Mouse (Mus musculus) heart, embryonic 10.5 days (tissue): ENCODE results near the gene Nxf2. TPM values are rescaled to one million over a fixed set of nuclear protein-coding genes. Genes with fewer than 3 reads are reported as not detected.

Experiments used
- DNase-seq: peaks from one replicate; pipeline ENCODE4 v3.0.0-alpha.2; 2017; ENCODE audit warnings: low spot score
- H3K27ac ChIP-seq: fragments of 300-500 bp; sonication (generic); 2 replicates; pipeline ENCODE4 v1.5.1; 2016; ENCODE audit warnings: mild to moderate bottlenecking
- H3K27me3 ChIP-seq: fragments of 300-500 bp; sonication (generic); 2 replicates; pipeline ENCODE4 v1.6.1; 2016; ENCODE audit warnings: mild to moderate bottlenecking; ENCODE audit not compliant: poor library complexity, insufficient read depth, severe bottlenecking
- H3K36me3 ChIP-seq: fragments of 300-500 bp; sonication (generic); 2 replicates; pipeline ENCODE4 v1.6.1; 2016; ENCODE audit warnings: mild to moderate bottlenecking, moderate library complexity
- H3K4me1 ChIP-seq: fragments of 300-500 bp; sonication (generic); 2 replicates; pipeline ENCODE4 v1.6.1; 2016; ENCODE audit warnings: mild to moderate bottlenecking
- H3K4me3 ChIP-seq: fragments of 300-500 bp; sonication (generic); 2 replicates; pipeline ENCODE4 v1.5.1; 2016; ENCODE audit warnings: mild to moderate bottlenecking, moderate library complexity
- H3K9me3 ChIP-seq: fragments of 300-500 bp; sonication (generic); 2 replicates; pipeline ENCODE4 v1.6.1; 2016; ENCODE audit warnings: mild to moderate bottlenecking, moderate library complexity
- WGBS: fragments of 180-500 bp; shearing (Covaris S2); methylation state at CpG from one replicate; pipeline ENCODE4 v1.1.7; 2016; 5-methylcytosine and 5-hydroxymethylcytosine counted together
- polyA plus RNA-seq: library from polyadenylated mRNA; unstranded; fragments of >200 nt; fragmentation: Nextera tagmentation; extraction: Ambion mirVana; gene quantifications from 2 replicates; pipeline ENCODE4 v1.2.1, GENCODE M21; 2016

Gene Nxf2
- 0.44 and 0.59 TPM in 2 replicates for polyA plus RNA-seq

- peak within 1 kb of the TSS; percentile 64 for H3K27ac ChIP-seq
- no peak for DNase-seq
- H3K36me3 ChIP-seq, result no peaks in the 10 kb centered on the region
- no peaks in the 10 kb centered on the region for H3K4me1 ChIP-seq
- H3K9me3 ChIP-seq, result no peaks in the 10 kb centered on the region
- peak within 1 kb of the TSS; percentile 54 for H3K4me3 ChIP-seq
- 88% methylated on average over 19 of the region's 19 CpGs for WGBS
- H3K27me3 ChIP-seq, result no peaks in the 10 kb centered on the region
These were observed at the start of gene Nxf2 for GRCm38 (mm10) chrX:134964546-134964945. TSS of gene Nxf2 (minus strand) at chrX:134964754.

GRCm38 (mm10) chrX:135011381-135011780 lies 46.8 kb upstream of the Nxf2 start:
- Histone ChIP-seq H3K27me3 (peaks cover 4% of the 10 kb centered on the region; the same call in 1 of the 2 replicates), H3K36me3 (no peaks in the 10 kb centered on the region), H3K4me3 (no peak overlapping the region), H3K4me1 (no peaks in the 10 kb centered on the region), H3K27ac (no peak overlapping the region), H3K9me3 (no peaks in the 10 kb centered on the region)
- 50% methylated on average over 3 of the region's 3 CpGs for WGBS
- DNase-seq, result no peak

DNA sequence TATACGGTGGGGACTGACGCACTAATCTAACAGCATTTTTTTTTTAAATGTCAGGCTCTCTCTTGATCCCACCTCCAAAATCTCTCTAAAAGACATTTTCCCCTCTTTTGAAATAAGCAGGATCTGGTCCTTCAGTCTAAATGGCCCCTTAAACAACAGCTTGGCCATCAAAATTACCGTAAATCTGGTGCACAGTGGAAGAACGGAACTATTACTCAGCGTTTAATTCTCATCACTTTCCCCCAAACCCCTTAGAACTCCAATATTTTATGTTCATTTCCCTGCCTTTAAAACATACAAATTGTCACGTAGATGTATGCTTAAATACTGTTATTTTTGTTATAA lies 44.9 kb upstream of the Nxf2 start:
- H3K4me1 ChIP-seq, result no peaks in the 10 kb centered on the region
- H3K36me3 ChIP-seq, result no peaks in the 10 kb centered on the region
- 36% methylated on average over 6 of the region's 6 CpGs for WGBS
- no peaks in the 10 kb centered on the region for H3K9me3 ChIP-seq
- no peak for DNase-seq
- H3K4me3 ChIP-seq, result peak overlapping the region; percentile 72
- H3K27ac ChIP-seq, result peak overlapping the region; percentile 95
- H3K27me3 ChIP-seq, result peaks cover 4% of the 10 kb centered on the region; the same call in 1 of the 2 replicates

DNA sequence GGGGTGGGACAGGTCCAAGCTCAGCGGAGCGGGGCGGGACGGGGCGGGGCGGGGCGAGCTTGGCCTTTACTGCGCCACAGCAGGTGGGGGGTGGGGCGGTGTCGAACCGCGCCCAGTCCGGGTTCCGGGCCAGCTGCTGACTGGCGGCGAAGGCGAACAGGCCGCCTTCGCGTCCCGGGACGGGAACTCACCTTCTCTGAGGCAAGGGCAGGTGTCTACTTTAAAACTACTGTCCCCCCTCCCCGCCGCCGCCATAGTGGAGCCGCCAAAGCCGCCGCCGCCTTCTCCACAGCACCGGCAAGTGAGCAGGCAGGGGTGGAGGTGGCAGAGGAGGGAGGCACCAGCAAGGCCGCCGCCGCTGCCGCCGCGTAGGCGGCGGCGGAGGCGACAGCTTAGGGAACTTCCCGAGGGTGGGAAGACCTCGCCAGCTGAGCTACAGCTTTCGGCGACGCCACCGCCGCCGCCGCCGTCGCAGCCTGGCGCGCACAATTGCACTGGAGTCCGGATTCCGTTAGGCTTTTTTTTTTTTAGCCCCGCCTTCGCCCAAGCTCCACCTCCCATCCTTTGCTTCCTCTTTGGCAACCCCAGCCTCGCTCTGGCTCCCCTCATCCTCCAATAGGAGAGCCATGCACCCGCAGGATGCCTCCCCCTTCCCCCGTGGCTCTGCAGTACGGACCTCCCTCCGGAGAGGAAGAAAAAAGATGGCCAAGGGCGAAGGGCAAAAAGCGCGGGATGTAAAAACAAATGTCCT lies 44.3 kb upstream of the Nxf2 start, which contains the start of gene Zmat1:
Gene Zmat1, minus strand, starts transcription at position 490 of the 751 bp plus-strand sequence.
- H3K36me3 ChIP-seq, result no peaks in the 10 kb centered on the region
- WGBS, result 17% methylated on average over 55 of the region's 65 CpGs
- H3K9me3 ChIP-seq, result no peaks in the 10 kb centered on the region
- H3K4me1 ChIP-seq, result no peaks in the 10 kb centered on the region
- peak; percentile 95 for DNase-seq
- H3K27ac ChIP-seq, result peak within 1 kb of the TSS; percentile 95
- peaks cover 4% of the 10 kb centered on the region; the same call in 1 of the 2 replicates for H3K27me3 ChIP-seq
- peak within 1 kb of the TSS; percentile 72 for H3K4me3 ChIP-seq

- H3K27ac ChIP-seq, result peak overlapping the region; percentile 95
- peaks cover 4% of the 10 kb centered on the region; the same call in 1 of the 2 replicates for H3K27me3 ChIP-seq
- no peaks in the 10 kb centered on the region for H3K36me3 ChIP-seq
- 32% methylated on average over 5 of the region's 5 CpGs for WGBS
- no peak for DNase-seq
- H3K4me3 ChIP-seq, result peak overlapping the region; percentile 72
- no peaks in the 10 kb centered on the region for H3K9me3 ChIP-seq
- H3K4me1 ChIP-seq, result no peaks in the 10 kb centered on the region
These were observed 43.5 kb upstream of the Nxf2 start for GRCm38 (mm10) chrX:135008021-135008420.

DNA sequence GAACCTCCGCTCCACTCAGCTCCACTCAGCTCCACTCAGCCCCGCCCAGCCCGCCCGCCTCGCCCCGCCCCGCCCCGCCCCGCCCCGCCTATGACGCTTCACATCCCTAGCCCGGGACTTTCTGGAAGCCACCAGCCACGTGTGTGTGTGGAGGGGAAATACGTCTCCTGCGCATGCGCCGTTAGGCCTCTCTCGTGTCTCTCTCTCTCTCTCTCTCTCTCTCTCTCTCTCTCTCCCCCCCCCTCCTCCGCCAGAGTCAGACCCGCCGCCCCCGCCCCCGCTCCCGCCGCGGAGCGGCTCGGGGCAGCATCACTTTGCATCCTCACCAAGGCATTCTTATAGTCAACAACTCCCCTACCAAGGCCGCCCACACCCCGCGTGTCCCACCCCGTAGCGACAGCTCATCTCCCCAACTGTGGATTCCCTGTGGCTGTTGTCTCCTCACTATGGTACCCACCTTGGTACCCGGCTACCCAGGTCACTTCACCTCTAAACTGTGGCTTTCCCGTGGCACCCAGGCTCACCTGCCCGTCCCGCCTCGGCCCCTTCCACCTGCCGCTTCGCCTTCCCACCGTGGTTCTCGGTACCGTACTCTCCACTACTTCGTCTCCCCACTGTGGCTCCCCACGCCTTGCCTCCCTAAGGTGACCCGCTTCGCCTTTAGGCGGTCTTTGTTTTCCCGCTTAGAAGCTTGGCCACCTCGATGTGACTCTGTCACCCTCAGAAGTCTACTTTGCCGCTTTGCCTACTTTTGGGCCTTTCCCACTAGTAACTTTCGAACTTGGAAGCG lies 1.1 kb downstream of the Nxf2 start:
- 50% methylated on average over 37 of the region's 53 CpGs for WGBS
- Histone ChIP-seq H3K27ac (peak overlapping the region; percentile 64), H3K4me3 (peak overlapping the region; percentile 54), H3K4me1 (no peaks in the 10 kb centered on the region), H3K27me3 (no peaks in the 10 kb centered on the region), H3K36me3 (no peaks in the 10 kb centered on the region), H3K9me3 (no peaks in the 10 kb centered on the region)
- DNase-seq, result peak; percentile 83

DNA sequence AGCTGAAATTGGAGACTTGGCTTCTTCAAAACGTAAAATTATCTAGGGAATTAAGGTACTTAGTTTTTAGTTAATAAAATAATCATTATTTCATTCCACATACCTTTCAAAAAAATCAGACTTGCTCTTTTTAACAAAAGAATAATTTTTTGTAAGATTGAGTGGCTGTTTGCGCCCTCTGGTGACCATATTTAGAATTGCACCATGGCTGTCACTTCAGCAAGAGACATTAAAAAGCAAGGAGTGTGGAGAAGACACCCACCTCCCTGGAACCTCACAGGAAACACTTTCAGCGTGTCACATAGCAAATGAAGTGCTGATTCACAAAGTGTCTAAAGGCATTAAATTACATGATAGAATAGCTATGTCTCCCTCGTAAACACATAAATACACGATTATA lies 34.2 kb downstream of the Nxf2 start:
- WGBS, result 36% methylated on average over 5 of the region's 5 CpGs
- no peaks in the 10 kb centered on the region for H3K4me1 ChIP-seq
- DNase-seq, result no peak

DNA sequence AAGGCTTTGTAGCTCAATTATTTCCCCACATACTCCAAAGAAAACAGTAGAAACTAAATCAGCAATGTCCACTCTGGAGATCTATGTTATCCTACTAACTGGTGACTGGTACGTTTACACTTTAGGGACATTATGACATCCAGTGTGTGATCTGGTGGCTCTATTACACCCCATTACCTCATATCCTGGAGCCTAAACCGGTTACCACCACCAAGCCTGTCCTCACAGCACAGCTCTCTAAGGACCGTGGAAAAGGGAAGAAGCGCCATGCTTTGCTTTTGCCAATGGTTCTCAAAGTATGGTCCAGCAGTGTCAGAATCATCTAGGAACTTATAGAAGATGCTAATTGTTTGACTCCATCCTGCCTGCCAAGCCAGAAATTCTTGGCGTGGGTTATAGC lies 34.6 kb downstream of the Nxf2 start:
- H3K27me3 ChIP-seq, result no peaks in the 10 kb centered on the region; the same call in 1 of the 2 replicates
- WGBS, result 71% methylated on average over 5 of the region's 5 CpGs
- no peak overlapping the region for H3K4me3 ChIP-seq
- no peak overlapping the region for H3K27ac ChIP-seq
- H3K9me3 ChIP-seq, result no peaks in the 10 kb centered on the region
- no peak for DNase-seq
- H3K4me1 ChIP-seq, result no peaks in the 10 kb centered on the region
- H3K36me3 ChIP-seq, result no peaks in the 10 kb centered on the region

More for the DNA sequence above, 34.2 kb downstream of the Nxf2 start:
- Histone ChIP-seq H3K36me3 (no peaks in the 10 kb centered on the region), H3K27me3 (no peaks in the 10 kb centered on the region; the same call in 1 of the 2 replicates), H3K4me3 (no peak overlapping the region), H3K27ac (no peak overlapping the region), H3K9me3 (no peaks in the 10 kb centered on the region)

GRCm38 (mm10) chrX:134925058-134925457 lies 39.5 kb downstream of the Nxf2 start:
- H3K9me3 ChIP-seq, result no peaks in the 10 kb centered on the region
- H3K27me3 ChIP-seq, result no peaks in the 10 kb centered on the region; the same call in 1 of the 2 replicates
- H3K36me3 ChIP-seq, result no peaks in the 10 kb centered on the region
- DNase-seq, result no peak
- no peak overlapping the region for H3K4me3 ChIP-seq
- H3K4me1 ChIP-seq, result no peaks in the 10 kb centered on the region
- no peak overlapping the region for H3K27ac ChIP-seq

- no peak overlapping the region for H3K27ac ChIP-seq
- WGBS, result 71% methylated on average over 7 of the region's 7 CpGs
- H3K4me3 ChIP-seq, result no peak overlapping the region
- DNase-seq, result no peak
- H3K9me3 ChIP-seq, result no peaks in the 10 kb centered on the region
- no peaks in the 10 kb centered on the region for H3K4me1 ChIP-seq
- no peaks in the 10 kb centered on the region for H3K36me3 ChIP-seq
- H3K27me3 ChIP-seq, result no peaks in the 10 kb centered on the region; the same call in 1 of the 2 replicates
These were observed 40.7 kb downstream of the Nxf2 start for GRCm38 (mm10) chrX:134923675-134924424.

GRCm38 (mm10) chrX:134919220-134919619 lies 45.3 kb downstream of the Nxf2 start:
- Histone ChIP-seq H3K27me3 (no peaks in the 10 kb centered on the region; the same call in 1 of the 2 replicates), H3K4me1 (no peaks in the 10 kb centered on the region), H3K9me3 (no peaks in the 10 kb centered on the region), H3K4me3 (no peak overlapping the region), H3K36me3 (no peaks in the 10 kb centered on the region), H3K27ac (no peak overlapping the region)
- WGBS, result 62% methylated on average over 1 of the region's 1 CpGs
- DNase-seq, result no peak

DNA sequence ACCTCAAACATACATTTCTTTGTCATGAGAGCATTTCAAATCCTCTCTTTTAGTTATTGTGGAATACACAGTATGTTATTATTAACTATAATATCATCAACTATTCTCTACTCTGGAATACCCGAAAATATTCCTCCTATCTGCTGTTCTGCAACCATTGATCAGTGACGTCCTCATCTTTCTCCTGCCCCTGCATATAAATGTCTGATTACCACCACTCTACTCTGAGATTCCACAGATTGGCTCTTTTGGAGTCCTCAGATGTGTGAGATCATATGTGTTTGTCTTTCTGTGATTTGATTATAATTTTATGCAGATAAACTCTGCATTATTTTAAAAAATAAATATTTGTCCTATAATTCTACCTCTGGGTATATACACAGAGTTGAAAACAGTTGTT lies 48.8 kb downstream of the Nxf2 start:
- WGBS, result 65% methylated on average over 2 of the region's 2 CpGs
- H3K27me3 ChIP-seq, result no peaks in the 10 kb centered on the region; the same call in 1 of the 2 replicates

More for the DNA sequence above, 48.8 kb downstream of the Nxf2 start:
- DNase-seq, result no peak
- Histone ChIP-seq H3K36me3 (no peaks in the 10 kb centered on the region), H3K4me1 (no peaks in the 10 kb centered on the region), H3K27ac (no peak overlapping the region), H3K4me3 (no peak overlapping the region), H3K9me3 (no peaks in the 10 kb centered on the region)
